Mouse (Mus musculus): ENCODE results near the gene Ifitm5.

- TF ChIP-seq CTCF (IDR thresholded peaks at IDR 0.05; ENCODE audit: control insufficient read depth, insufficient read depth, low read length): no peak
- TF ChIP-seq POLR2A (IDR thresholded peaks at IDR 0.05; ENCODE audit: borderline replicate concordance, control insufficient read depth, low read depth, low read length): no peak
Observed at GRCm38 (mm10) chr7:140908181-140908580, 41.9 kb downstream of the Ifitm5 start.

Measured in bone marrow, adult 2 months (tissue).